Mouse (Mus musculus): ENCODE data around the gene Tut7. TPM values are rescaled to one million over a fixed set of nuclear protein-coding genes. Genes with fewer than 3 reads are reported as not detected.
A peak's percentile ranks its signal among the peaks of the same experiment; 100 is the strongest.

Tut7 gene
- polyA plus RNA-seq, 1 experiment from 2014 or later = 37.6 TPM

- ATAC-seq (peak; percentile 73), DNase-seq (peak; percentile 85)
- H3K36me3 ChIP-seq (replicated peaks; ENCODE audit: insufficient read depth, low read length) = no peaks in the 10 kb centered on the region
- H3K27ac ChIP-seq (ENCODE audit: low read depth) = no peak overlapping the region
- peaks cover 14% of the 10 kb centered on the region for H3K4me1 ChIP-seq (ENCODE audit: insufficient read depth)
- no peak overlapping the region for H3K4me3 ChIP-seq (ENCODE audit: low read depth, low read length)
- TF ChIP-seq CTCF (IDR thresholded peaks at IDR 0.05; ENCODE audit: low read depth) = peak; percentile 100
- 0 out of 2 replicates have a peak, but pooled peaks have one; percentile 26 for TF ChIP-seq EP300 (IDR thresholded peaks at IDR 0.05; ENCODE audit: low read depth)
- 71% methylated on average over 11 of the region's 11 CpGs for WGBS (ENCODE audit: insufficient replicate concordance)
- no peak overlapping the region for H3K4me2 ChIP-seq (ENCODE audit: low read depth, low read length)
- H3K27me3 ChIP-seq (ENCODE audit: insufficient read depth, low read length) = no peaks in the 10 kb centered on the region
- no peak overlapping the region for H3K9ac ChIP-seq (replicated peaks)
- H3K9me3 ChIP-seq (ENCODE audit: low read length) = no peaks in the 10 kb centered on the region
Observed at GRCm38 (mm10) chr13:59840429-59841169, 17.7 kb upstream of the Tut7 start.

GRCm38 (mm10) chr13:59839356-59839755, 16.4 kb upstream of the Tut7 start:
- Histone ChIP-seq H3K4me3 (ENCODE audit: low read depth, low read length) (no peak overlapping the region), H3K4me2 (ENCODE audit: low read depth, low read length) (no peak overlapping the region), H3K4me1 (ENCODE audit: insufficient read depth) (peaks cover 19% of the 10 kb centered on the region), H3K27me3 (ENCODE audit: insufficient read depth, low read length) (no peaks in the 10 kb centered on the region), H3K36me3 (replicated peaks; ENCODE audit: insufficient read depth, low read length) (no peaks in the 10 kb centered on the region), H3K9me3 (ENCODE audit: low read length) (no peaks in the 10 kb centered on the region), H3K27ac (ENCODE audit: low read depth) (no peak overlapping the region), H3K9ac (replicated peaks) (no peak overlapping the region)
- DNase-seq = no peak
- WGBS (ENCODE audit: insufficient replicate concordance) = 84% methylated on average over 9 of the region's 9 CpGs
- no peak for ATAC-seq
- TF ChIP-seq CTCF (IDR thresholded peaks at IDR 0.05; ENCODE audit: low read depth) = no peak
- TF ChIP-seq EP300 (IDR thresholded peaks at IDR 0.05; ENCODE audit: low read depth) = no peak

GRCm38 (mm10) chr13:59838464-59838863, 15.5 kb upstream of the Tut7 start:
- Histone ChIP-seq H3K36me3 (replicated peaks; ENCODE audit: insufficient read depth, low read length) (no peaks in the 10 kb centered on the region), H3K4me1 (ENCODE audit: insufficient read depth) (peaks cover 19% of the 10 kb centered on the region), H3K27me3 (ENCODE audit: insufficient read depth, low read length) (no peaks in the 10 kb centered on the region), H3K4me3 (ENCODE audit: low read depth, low read length) (no peak overlapping the region), H3K9ac (replicated peaks) (no peak overlapping the region), H3K27ac (ENCODE audit: low read depth) (no peak overlapping the region), H3K9me3 (ENCODE audit: low read length) (no peaks in the 10 kb centered on the region), H3K4me2 (ENCODE audit: low read depth, low read length) (no peak overlapping the region)
- no peak for ATAC-seq
- DNase-seq = no peak
- TF ChIP-seq EP300 (IDR thresholded peaks at IDR 0.05; ENCODE audit: low read depth) (no peak), CTCF (IDR thresholded peaks at IDR 0.05; ENCODE audit: low read depth) (no peak)
- WGBS (ENCODE audit: insufficient replicate concordance) = 76% methylated on average over 3 of the region's 3 CpGs

GRCm38 (mm10) chr13:59836811-59837210, 13.9 kb upstream of the Tut7 start:
- TF ChIP-seq CTCF (IDR thresholded peaks at IDR 0.05; ENCODE audit: low read depth) (no peak), EP300 (IDR thresholded peaks at IDR 0.05; ENCODE audit: low read depth) (no peak)
- H3K9me3 ChIP-seq (ENCODE audit: low read length) = no peaks in the 10 kb centered on the region
- DNase-seq = no peak
- no peaks in the 10 kb centered on the region for H3K27me3 ChIP-seq (ENCODE audit: insufficient read depth, low read length)
- H3K4me2 ChIP-seq (ENCODE audit: low read depth, low read length) = peak overlapping the region; percentile 67; the same call in 1 of the 2 replicates
- peak overlapping the region; percentile 86 for H3K27ac ChIP-seq (ENCODE audit: low read depth)
- H3K36me3 ChIP-seq (replicated peaks; ENCODE audit: insufficient read depth, low read length) = no peaks in the 10 kb centered on the region
- ATAC-seq = no peak
- H3K4me3 ChIP-seq (ENCODE audit: low read depth, low read length) = no peak overlapping the region
- H3K4me1 ChIP-seq (ENCODE audit: insufficient read depth) = peaks cover 14% of the 10 kb centered on the region
- WGBS (ENCODE audit: insufficient replicate concordance) = 69% methylated on average over 3 of the region's 3 CpGs
- no peak overlapping the region for H3K9ac ChIP-seq (replicated peaks)

GRCm38 (mm10) chr13:59836101-59836798, 13.3 kb upstream of the Tut7 start:
- peak overlapping the region; percentile 67 for H3K4me2 ChIP-seq (ENCODE audit: low read depth, low read length)

GRCm38 (mm10) chr13:59834786-59835452, 12.0 kb upstream of the Tut7 start:
- TF ChIP-seq EP300 (IDR thresholded peaks at IDR 0.05; ENCODE audit: low read depth) = no peak
- TF ChIP-seq CTCF (IDR thresholded peaks at IDR 0.05; ENCODE audit: low read depth) = no peak
- no peaks in the 10 kb centered on the region for H3K27me3 ChIP-seq (ENCODE audit: insufficient read depth, low read length)
- no peak overlapping the region for H3K4me3 ChIP-seq (ENCODE audit: low read depth, low read length)
- peaks cover 14% of the 10 kb centered on the region for H3K4me1 ChIP-seq (ENCODE audit: insufficient read depth)
- 55% methylated on average over 4 of the region's 4 CpGs for WGBS (ENCODE audit: insufficient replicate concordance)
- DNase-seq (no peak), ATAC-seq (no peak)
- peak overlapping the region; percentile 86 for H3K27ac ChIP-seq (ENCODE audit: low read depth)
- H3K36me3 ChIP-seq (replicated peaks; ENCODE audit: insufficient read depth, low read length) = no peaks in the 10 kb centered on the region
- H3K9me3 ChIP-seq (ENCODE audit: low read length) = no peaks in the 10 kb centered on the region
- no peak overlapping the region for H3K9ac ChIP-seq (replicated peaks)
- H3K4me2 ChIP-seq (ENCODE audit: low read depth, low read length) = no peak overlapping the region

More at GRCm38 (mm10) chr13:59836101-59836798, 13.3 kb upstream of the Tut7 start:
- Histone ChIP-seq H3K4me3 (ENCODE audit: low read depth, low read length) (peak overlapping the region; percentile 19), H3K9ac (replicated peaks) (peak overlapping the region; percentile 34), H3K36me3 (replicated peaks; ENCODE audit: insufficient read depth, low read length) (no peaks in the 10 kb centered on the region), H3K4me1 (ENCODE audit: insufficient read depth) (peaks cover 14% of the 10 kb centered on the region), H3K27ac (ENCODE audit: low read depth) (peak overlapping the region; percentile 86), H3K9me3 (ENCODE audit: low read length) (no peaks in the 10 kb centered on the region), H3K27me3 (ENCODE audit: insufficient read depth, low read length) (no peaks in the 10 kb centered on the region)
- ATAC-seq (peak; percentile 65), DNase-seq (no peak)
- 19% methylated on average over 14 of the region's 14 CpGs for WGBS (ENCODE audit: insufficient replicate concordance)
- TF ChIP-seq CTCF (IDR thresholded peaks at IDR 0.05; ENCODE audit: low read depth) (no peak), EP300 (IDR thresholded peaks at IDR 0.05; ENCODE audit: low read depth) (peak; percentile 61)

Measured in liver, postnatal 0 days (tissue).